Mouse (Mus musculus) gastrocnemius, postnatal 10 days (tissue): ENCODE data around the gene Tmem82. TPM values are rescaled to one million over a fixed set of nuclear protein-coding genes. Genes with fewer than 3 reads are reported as not detected.

ENCODE experiments used
- DNase-seq: peaks from one replicate; pipeline ENCODE4 v3.0.0; 2021; ENCODE audit warnings: mixed read lengths
- total RNA-seq, 2 experiments: library from RNA; stranded (reverse); gene quantifications; 2 replicates each; pipeline ENCODE4 v1.2.3; 2021

Gene Tmem82
- total RNA-seq, 2 experiments from 2014 or later: 1.7 to 2.2 TPM

DNA sequence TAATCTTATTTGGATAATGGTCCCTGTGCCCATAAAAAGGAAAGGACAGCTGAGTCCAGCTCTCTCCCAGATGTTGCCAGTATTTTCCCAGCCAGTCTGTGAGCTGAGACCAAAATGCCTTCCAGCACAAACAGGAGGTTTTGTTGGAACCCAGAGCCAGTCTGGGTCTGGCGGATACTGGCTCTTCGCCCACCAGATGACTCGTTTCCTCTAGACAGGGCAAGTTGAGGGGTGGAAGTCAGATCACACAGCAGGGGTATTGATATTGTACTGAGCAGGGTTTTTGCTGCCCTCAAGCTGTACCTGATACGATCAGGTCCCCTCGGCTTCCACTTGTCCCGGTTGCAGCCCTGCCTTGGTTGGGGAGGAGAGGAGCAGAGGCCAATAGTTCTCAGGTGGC lies 8.9 kb downstream of the Tmem82 start:
- no peak for DNase-seq

DNA sequence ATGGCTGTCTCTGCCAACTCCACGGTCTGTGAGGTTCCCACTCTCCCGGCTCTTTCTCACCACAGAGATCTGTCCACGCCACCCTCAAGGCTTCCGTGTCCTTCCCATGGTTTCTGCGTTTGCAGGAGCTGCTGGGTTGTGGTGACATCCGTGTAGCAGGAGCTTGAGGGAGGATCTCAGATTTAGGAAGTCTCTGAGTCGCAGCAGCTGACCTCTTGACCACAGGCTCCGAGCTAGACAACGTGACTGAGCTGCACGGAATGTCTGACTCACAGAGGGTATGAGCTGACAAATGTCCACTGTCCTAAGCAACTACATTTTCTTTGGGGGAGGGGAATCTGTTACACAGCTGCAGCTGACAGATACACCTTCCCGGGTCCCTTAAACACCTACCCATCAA lies 12.6 kb downstream of the Tmem82 start, which contains the start of gene Fblim1:
Fblim1 (minus strand) TSS at position 236 of the 400 bp plus-strand sequence.
- DNase-seq: no peak

DNA sequence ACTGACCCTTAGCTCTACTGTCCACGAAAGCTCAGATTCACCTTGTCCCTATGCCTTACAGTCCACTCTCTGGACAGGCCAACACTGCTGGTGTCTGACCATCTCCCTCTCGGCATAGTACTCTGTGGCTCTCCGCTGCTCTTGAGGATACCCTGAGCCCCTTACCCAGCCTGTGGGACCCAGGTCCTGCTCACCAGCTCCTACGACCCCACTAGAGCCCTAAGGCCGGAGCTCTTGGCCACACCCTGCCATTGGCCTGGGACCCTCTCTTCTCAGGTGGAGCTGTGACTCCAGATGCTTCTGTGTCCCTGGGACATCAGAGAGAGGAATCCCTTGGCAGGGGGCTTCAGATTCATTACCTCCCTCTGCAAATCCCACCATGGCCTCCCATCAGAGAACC lies 13.0 kb downstream of the Tmem82 start:
- no peak for DNase-seq

DNA sequence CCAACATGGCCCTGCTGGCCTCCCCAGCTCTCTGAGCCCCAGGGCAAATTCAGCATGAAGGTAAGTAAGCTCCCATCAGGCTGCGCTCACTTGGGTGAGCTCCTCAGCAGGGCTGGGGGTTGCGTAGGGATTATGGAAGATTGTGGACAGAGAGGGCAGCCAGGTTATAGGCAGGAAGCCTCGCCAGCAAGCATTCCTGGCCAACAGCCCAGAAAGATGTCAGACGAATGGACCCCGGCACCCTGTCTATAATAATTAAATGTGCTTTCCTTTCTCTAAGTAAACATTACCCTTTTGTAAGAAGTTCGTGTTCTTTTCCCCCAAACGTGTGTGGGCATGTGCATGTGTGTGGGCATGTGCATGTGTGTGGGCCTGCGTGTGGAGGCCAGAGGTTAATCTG lies 13.9 kb downstream of the Tmem82 start:
- no peak for DNase-seq

DNA sequence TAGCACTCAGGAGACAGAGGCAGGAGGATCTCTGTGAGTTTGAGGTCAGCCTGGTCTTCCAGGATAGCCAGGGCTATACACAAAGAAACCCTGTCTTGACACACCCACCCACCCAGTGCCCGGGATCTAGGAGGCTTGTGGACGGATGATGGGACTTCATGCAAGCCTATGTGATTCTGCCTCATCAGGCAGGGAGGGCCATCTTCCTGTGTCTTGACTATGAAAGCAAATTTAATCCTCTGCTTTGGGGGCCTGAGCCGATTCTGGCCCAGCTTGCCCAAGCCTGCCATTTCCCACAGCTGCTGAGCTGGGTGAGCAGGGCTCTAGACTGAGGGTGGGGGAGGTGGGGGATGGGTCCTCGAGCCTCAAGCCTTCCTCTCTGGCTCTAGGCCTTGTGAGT lies 14.5 kb downstream of the Tmem82 start:
- no peak for DNase-seq

DNA sequence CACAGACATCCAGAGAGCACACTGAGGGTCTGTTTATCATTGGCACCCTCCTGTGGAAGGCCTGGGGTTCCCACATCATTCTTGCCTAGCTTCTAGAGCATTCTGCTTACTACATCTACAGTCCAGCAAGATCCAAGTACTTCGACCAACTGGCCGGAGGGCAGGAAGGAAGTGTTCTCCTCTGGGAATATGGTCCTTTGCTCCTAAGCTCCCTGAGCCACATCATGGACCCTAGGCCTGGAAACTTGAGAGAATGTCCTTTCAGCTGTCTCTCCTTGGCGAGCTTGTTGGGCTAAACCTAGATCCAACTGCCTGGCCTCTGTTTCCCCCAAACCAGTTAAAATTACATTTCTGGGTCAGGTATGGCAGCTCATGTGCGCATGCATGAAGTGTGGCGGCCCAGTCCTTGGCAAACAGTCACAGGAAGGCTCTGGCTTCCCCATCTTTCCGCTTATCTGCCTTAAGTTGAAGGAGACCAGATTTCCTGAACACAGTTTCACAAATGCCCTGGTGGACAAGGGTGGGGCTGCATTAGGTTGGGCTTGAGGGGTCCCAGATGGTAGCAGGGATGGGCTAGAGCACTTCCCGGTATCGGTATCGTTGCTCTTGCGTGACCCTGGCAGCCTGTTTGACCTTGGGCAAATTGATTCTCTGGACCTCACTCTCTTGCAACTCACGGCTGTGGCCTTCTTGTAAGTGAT lies 15.8 kb downstream of the Tmem82 start:
- DNase-seq: no peak

DNA sequence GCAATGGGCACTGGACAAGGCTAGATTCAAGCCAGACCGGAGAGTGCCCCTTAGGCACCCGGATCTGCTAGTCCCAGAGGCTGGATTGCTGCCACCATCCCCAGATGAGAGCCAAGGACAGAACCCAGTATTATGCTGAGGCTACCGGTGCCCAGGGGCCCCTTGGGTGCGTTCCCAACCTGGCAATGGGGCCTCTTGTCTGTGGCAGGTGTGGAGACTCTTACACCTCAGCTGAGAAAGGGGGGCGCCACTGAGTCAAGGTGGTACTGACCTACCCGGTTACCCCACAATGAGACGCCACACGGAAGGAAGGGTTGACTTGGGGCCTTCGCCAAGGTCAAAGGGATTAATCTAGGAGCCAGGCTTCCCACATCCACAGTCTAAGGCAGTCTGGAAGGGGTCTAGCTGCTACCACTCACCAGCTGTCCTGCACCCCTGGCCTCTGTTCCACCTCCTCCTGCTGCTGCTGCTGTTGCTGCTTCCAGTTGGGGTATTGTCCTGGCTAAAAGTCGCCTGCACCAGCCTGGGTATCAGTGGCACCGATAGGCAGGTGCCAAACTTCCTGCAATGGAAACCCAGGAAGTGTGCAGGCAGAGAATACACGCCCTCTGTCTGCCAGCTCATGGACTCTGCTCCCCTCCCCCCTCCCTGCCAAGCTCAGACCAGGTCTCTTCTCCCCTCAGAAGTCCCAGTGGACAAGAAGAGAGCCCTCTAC lies 17.1 kb downstream of the Tmem82 start:
- DNase-seq: no peak

DNA sequence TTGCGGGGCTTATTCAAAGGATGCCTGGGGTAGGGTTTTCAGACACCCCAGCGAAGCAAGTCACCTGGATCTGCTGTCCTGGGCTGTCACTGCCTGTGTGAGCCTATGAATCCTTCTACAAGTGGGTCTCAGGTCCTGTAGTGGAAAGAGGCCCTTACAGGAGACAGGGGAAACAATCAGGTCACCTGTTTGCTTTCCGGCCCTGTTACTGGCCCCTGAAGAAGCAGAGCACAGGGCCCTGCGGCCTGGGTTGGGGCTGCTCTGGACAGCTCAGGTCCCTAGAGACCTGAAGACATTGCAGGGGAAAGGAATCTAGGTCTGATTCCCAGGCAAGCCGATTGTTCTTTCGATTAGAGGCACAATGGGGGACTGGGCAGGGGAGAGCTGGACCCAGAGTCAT lies 18.1 kb downstream of the Tmem82 start:
- no peak for DNase-seq

DNA sequence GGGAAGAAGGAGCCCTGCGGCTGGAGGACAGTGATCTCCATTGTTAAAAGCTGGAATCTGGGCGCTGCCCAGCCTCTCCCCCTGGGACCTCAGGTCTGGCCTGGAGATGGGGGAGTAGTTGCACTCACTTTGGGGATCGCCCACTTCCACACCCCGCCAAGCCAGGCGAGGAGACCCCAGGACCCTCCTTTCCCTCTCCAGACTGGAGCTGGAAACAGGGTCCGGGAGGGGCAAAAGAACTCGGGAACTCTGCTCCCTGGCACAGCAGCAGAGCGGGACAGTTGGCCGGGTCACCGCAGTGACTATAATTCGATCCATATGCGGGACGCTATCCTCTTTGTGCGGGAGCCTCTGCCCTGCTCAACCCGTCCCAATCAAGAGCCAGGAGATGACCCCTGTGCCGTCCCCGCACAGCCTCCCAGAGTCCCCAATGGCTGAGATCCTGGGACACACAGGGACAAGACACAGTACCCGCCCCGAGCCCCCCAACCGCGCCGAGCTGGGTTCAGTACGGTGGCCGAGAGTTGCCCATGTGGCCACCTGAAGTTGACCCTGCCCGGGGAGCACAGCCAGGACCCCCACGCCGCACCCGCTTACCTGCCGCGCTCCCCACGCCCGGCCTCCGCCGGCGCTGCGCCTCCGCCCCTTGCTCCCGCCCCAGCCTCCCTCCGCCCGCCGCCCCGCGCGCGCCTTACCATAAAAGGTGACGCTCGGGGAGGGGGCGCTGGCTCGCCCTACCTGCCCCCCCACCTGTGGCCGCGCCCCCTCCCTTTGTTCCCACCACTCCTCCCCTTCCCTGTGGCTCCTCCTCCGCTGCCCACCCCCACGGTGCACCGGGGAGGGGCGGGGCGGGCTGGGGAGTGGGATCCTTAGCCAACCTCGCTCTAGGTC lies 18.9 kb downstream of the Tmem82 start:
- no peak for DNase-seq

DNA sequence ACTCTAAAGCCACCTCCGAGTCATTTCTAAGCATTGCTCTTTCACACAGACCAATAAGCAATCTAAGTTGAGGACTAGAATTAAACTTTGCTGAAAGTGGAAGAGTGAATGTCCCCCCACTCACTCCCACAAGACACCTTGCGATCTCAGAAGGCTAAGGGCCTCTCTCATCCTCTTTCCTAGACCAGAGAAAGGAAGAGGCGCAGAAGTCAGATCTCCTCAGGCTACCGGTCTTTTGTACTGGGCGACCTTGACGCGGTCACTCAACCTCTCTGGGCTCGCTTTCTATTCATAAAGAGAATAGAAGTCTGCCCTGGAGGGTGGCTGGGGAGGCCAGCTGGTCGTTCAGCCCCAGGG lies 19.6 kb downstream of the Tmem82 start:
- no peak for DNase-seq

DNA sequence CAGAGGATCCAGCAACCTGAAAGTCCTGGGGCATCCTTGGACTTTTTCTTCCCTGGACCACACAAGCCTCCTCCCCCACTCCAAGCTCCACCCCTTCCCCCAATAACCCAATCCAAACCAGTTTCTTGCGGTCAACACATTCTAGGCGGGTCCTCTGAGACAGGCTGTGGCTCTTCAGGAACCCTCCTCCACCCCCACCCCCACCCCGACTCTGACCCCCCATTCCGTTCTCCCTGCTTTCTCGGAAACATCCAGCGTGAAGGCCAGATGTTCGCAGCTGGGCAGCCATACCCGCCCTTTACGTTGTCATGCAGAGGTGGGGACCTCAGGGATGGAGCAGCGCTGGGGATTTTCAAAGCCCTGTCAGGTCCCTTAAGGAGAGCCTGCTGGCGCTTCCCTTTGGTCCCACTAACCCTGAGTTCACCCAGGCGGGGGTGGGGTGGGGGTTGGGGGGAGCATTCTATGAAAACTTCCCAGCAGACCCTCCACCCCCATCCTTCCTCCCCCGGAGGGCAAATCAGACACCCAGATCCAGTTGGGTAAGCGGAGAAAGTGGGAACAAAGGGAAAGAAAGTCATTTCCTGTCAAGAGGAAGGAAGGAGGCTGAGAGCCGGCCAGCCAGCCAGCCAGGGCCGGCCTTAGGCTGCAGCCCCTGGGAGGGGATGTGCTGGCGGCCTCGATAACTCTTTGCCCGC lies 20.1 kb downstream of the Tmem82 start:
- DNase-seq: no peak

DNA sequence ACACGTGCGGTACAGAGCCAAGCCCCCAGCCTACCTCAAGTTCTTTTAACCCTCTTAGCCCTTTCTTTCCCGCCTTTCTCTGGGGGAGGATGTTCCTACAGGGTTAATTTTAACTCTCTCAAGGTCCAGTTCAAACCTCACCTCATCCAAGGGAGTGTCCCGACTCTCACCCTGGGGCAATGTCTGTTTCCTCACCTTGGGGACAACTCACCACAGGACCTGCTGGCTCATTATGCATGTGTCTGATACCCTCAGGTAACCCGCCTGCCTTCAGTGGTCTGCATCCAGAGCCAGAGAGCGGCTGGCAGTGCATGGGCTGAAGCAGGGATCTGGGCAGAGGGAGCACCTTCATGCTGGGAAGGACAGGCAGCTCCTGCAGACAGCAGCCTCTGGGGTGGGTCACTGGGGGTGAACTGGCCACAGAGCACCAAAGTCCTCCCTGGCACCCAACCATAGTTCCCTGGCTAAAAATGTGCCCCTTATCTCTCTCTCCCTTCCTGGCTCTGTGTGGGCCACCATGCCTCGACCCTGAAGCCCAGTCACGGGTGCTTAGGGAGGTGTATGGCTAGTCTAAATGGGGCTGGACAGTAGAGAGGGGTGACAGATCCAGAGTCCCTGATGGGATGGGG lies 21.6 kb downstream of the Tmem82 start:
- no peak for DNase-seq

DNA sequence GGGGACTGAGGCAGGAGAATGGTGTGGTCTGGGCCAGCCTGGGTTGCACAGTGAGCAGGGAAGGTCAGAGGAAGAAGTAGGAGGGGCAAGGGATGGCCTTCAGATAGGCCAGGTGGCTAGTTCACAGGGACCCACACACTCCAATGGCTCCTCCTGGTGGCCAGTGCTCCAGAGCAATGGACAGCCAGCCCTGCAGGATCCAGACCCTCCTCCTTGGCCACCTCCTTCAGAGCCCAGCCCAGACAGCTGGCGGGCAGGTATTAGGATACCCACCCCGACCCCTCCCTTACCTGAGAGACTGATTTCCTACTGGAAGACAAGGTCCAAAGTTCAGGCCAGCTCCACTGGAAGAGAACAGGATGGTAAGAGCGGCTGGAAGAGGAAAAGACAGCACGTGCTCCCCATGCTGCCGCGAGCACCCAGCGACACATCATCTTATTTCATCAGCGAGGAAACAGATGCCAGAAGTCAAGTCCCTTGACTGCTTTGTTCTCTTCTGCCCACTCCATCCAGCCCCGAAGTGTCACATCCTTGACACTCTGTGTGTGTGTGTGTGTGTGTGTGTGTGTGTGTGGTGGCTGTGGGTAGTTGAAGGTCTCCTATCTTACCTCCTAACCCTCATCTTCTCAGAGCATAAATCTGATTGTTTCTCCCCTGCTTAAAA lies 22.7 kb downstream of the Tmem82 start:
- DNase-seq: no peak

DNA sequence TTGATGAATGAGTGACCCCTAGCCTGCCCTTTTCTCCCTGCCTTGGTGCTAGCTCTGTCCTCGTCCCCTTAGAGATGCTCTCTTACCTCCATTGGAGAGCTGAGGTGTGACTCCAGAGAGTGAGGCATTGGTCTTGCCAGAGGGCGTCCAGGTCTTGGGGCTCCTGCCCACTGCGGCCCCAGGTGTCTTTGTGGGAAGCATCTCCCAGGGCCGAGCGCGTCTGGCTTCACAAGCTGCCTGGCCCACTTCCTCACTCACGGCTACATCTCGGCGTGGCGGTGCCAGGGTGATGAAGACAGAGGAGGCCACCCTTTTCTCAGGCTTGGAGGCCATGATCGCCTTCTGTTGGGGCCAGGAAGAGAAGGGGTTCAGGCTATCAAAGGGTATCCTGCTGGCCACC lies 23.3 kb downstream of the Tmem82 start:
- no peak for DNase-seq

DNA sequence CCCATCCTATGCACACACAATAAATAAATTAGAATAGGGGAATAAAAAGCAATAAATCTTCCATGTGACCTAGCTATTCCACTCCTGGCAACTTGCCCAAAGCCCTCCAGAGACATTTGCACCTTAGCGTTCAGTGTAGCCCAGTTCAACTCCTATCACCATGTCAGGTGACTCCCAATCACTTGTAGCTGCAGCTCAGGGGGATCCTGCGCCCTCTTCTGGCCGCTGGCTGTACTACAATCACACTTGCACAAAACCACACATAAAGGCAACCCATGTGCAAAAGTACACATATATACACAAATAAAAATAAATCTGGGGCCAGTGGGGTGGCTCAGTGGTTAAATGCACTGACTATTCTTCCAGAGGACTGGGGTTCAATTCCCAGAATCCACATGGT lies 26.9 kb downstream of the Tmem82 start:
- peak; percentile 42 for DNase-seq

DNA sequence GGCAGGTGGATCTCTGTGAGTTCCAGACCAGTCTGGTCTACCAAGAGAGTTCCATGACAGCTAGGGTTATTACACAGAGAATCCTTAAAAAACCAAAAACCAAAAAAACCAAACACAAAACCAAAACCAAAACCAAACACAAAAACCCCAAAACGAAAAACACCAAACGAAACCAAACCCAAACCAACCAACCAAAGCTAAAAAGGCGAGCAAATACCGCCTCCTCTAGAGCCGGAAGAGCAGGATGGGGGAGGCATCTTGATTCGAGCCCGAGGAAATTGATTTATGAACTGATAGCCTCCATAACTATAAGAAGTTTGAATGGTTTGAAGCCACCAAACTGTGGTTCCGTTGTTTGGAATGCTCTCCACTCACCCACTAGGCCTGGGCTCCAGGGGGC lies 34.5 kb downstream of the Tmem82 start:
- no peak for DNase-seq

DNA sequence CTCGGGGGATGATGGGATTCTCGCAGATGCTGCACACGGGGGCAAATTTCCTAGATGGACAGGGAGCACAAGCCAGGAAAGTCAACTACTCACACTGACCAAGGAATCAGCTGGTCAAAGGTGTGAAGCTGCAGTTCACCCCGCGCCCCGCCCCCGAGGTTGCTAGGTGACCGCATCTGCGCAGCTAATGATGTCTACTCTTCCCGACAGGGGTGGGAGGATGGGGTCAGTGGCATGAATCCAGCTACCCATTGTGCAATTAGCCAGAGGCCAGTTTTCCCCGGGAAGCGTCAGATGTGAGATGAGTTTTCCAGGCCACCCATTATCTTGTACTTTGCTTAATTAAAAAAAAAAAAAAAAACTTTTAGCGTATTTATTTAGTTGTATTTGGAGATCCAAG lies 37.4 kb downstream of the Tmem82 start:
- no peak for DNase-seq

DNA sequence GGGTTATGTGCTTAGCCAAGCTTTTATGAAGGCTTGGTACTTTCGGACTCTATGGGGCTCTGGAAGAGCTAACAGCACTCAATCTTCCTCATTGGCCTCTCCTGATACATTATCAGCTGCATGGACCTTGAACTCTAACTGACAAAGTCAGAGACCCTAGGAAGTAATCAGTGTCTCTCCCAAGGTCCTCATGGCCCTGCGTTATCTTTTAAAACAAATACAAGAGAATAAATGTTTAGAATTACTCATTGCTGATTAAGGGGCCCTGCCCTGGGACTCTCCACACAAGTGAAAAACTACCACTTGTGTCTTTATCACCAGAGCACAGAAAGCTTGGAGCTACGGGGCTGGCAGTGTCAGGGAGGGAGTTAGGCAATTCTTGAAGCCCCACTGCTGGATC lies 39.6 kb downstream of the Tmem82 start:
- no peak for DNase-seq

DNA sequence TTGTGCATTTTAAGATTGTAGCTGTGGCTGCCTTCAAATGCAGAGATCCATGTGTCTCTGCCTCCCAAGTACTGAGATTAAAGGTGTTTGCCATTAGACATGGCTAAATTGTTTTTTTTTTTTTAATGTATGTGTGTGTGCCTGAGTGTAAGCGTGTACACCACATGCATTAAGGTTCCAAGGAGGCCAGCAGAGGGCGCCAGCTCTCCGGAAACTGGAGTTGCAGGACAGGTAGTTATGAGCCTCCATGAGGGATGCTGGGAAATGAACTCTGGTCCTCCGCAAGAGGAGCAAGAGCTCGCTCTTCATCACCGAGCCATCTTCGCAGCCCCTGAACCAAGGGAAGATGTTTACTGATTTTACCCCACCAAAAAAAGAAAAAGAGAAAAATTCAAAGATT lies 41.6 kb downstream of the Tmem82 start:
- DNase-seq: no peak

DNA sequence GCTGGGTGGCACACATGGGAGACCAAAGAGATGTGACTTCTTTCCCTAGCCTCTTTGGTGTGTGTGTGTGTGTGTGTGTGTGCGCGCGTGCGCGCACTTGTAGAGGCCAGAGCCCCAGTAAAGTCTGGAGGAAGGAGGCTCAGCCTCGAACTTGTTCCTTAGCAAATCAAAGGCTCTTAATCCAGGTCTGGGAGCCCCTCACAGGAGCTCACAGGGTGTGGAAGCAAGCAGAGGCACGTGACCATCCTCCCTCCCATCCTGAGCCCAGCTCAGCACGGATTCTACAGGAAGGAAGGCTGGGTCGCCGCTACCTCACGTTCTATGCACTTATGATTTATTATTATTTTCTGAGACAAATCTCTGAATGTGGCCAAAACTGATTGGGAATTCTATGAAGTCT lies 42.0 kb downstream of the Tmem82 start:
- no peak for DNase-seq
